Mouse (Mus musculus): ENCODE results near the gene Traf3.

Gene Traf3

GRCm38 (mm10) chr12:111207641-111208040 lies 41.5 kb downstream of the Traf3 start:
- DNase-seq = no peak

GRCm38 (mm10) chr12:111211729-111212128 lies 45.6 kb downstream of the Traf3 start:
- no peak for DNase-seq

- DNase-seq = no peak
These were observed 52.7 kb downstream of the Traf3 start for GRCm38 (mm10) chr12:111218867-111219266.

GRCm38 (mm10) chr12:111225197-111225780 lies 59.1 kb downstream of the Traf3 start:
- no peak for DNase-seq

- DNase-seq = no peak
These were observed 61.2 kb downstream of the Traf3 start for GRCm38 (mm10) chr12:111227410-111227809.

- no peak for DNase-seq
These were observed 62.3 kb downstream of the Traf3 start for GRCm38 (mm10) chr12:111228488-111228887.

GRCm38 (mm10) chr12:111230793-111231192 lies 64.6 kb downstream of the Traf3 start:
- DNase-seq = no peak

GRCm38 (mm10) chr12:111233798-111234197 lies 67.6 kb downstream of the Traf3 start:
- DNase-seq = no peak

GRCm38 (mm10) chr12:111234383-111234782 lies 68.2 kb downstream of the Traf3 start:
- DNase-seq = no peak

- DNase-seq = no peak
These were observed 69.5 kb downstream of the Traf3 start for GRCm38 (mm10) chr12:111235631-111236030.

- DNase-seq = no peak
These were observed 71.5 kb downstream of the Traf3 start for GRCm38 (mm10) chr12:111237611-111238188.

- no peak for DNase-seq
These were observed 72.2 kb downstream of the Traf3 start for GRCm38 (mm10) chr12:111238345-111238744.

- no peak for DNase-seq
These were observed 72.6 kb downstream of the Traf3 start for GRCm38 (mm10) chr12:111238778-111239177.

- no peak for DNase-seq
These were observed 73.8 kb downstream of the Traf3 start for GRCm38 (mm10) chr12:111239930-111240329.

GRCm38 (mm10) chr12:111241916-111242315 lies 75.7 kb downstream of the Traf3 start:
- no peak for DNase-seq

- DNase-seq = no peak
These were observed 76.2 kb downstream of the Traf3 start for GRCm38 (mm10) chr12:111242346-111242745.

- no peak for DNase-seq
These were observed 77.6 kb downstream of the Traf3 start for GRCm38 (mm10) chr12:111243733-111244132.

- DNase-seq = no peak
These were observed 78.9 kb downstream of the Traf3 start for GRCm38 (mm10) chr12:111245070-111245469.

GRCm38 (mm10) chr12:111246808-111247464 lies 80.8 kb downstream of the Traf3 start:
- no peak for DNase-seq

GRCm38 (mm10) chr12:111249095-111249494 lies 82.9 kb downstream of the Traf3 start:
- no peak for DNase-seq

- no peak for DNase-seq
These were observed 83.9 kb downstream of the Traf3 start for GRCm38 (mm10) chr12:111250116-111250515.

GRCm38 (mm10) chr12:111251227-111251626 lies 85.1 kb downstream of the Traf3 start:
- no peak for DNase-seq

GRCm38 (mm10) chr12:111263650-111264049 lies 97.5 kb downstream of the Traf3 start:
- no peak for DNase-seq

- DNase-seq = no peak
These were observed 99.0 kb downstream of the Traf3 start for GRCm38 (mm10) chr12:111265212-111265611.
